Mouse (Mus musculus): ENCODE measurements around the gene Gm20388. TPM values are rescaled to one million over a fixed set of nuclear protein-coding genes. Genes with fewer than 3 reads are reported as not detected.

Gene Gm20388
- polyA plus RNA-seq, 1 experiment from 2014 or later = not detected

DNA sequence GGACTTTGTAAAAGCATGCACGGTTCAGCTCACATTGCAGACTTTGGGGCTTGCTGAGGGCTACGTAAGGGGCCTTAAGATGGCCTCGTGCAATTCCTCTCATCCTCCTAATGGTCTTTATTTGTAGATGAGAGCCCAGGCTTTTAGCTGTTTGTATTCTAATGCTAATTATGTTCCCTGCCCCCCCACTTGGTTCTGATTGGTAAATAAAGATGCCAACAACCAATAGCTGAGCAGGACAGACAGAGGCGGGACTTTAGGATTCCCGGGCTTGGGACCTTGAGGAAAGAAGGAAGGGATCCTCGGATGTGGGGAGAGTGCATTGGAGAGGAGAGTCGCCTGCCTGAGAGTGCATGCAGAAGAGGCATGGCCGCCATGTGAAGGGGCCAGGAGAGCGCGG lies 3849.3 kb downstream of the Gm20388 start:
- peak; percentile 73 for DNase-seq (ENCODE audit: low spot score)
- Histone ChIP-seq H3K4me1 (ENCODE audit: control insufficient read depth, insufficient read depth, low read length) (peaks cover 10% of the 10 kb centered on the region), H3K36me3 (ENCODE audit: control insufficient read depth, insufficient read depth, low read length) (no peaks in the 10 kb centered on the region), H3K9me3 (ENCODE audit: control insufficient read depth, low read length) (no peaks in the 10 kb centered on the region), H3K27ac (replicated peaks; ENCODE audit: low read depth, low read length) (no peak overlapping the region), H3K9ac (ENCODE audit: low read length) (no peak overlapping the region), H3K4me2 (ENCODE audit: low read depth, severe bottlenecking) (peak overlapping the region; percentile 22; the same call in 1 of the 2 replicates), H3K4me3 (ENCODE audit: low read depth, low read length) (0 out of 2 replicates have a peak overlapping the region, but pooled peaks have one; percentile 5), H3K27me3 (ENCODE audit: control insufficient read depth, insufficient read depth, low read length) (no peaks in the 10 kb centered on the region)
- WGBS = 6% methylated on average over 10 of the region's 10 CpGs
- ATAC-seq (ENCODE audit: insufficient number of reproducible peaks, low FRiP score, low TSS enrichment, low read depth) = no peak

DNA sequence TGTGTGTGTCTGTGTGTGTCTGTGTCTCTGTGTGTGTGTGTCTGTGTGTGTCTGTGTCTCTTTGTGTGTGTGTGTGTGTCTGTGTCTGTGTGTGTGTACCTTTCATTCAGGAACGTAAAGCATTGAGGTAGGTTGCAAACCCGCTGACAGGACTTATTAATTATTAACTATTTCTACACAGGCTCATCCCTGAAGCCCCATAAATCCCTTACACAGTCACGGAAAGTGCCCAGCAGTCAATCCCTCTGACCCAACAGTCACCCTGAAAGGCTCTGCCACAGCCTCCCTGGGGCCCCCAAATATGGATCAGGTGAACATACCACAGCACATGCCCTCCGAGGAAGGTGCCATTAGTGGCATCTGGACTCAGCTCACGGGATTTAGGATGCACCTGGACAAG lies 3849.9 kb downstream of the Gm20388 start:
- no peak overlapping the region for H3K4me3 ChIP-seq (ENCODE audit: low read depth, low read length)
- 53% methylated on average over 5 of the region's 5 CpGs for WGBS
- no peaks in the 10 kb centered on the region for H3K27me3 ChIP-seq (ENCODE audit: control insufficient read depth, insufficient read depth, low read length)
- H3K4me1 ChIP-seq (ENCODE audit: control insufficient read depth, insufficient read depth, low read length) = peaks cover 10% of the 10 kb centered on the region
- H3K36me3 ChIP-seq (ENCODE audit: control insufficient read depth, insufficient read depth, low read length) = no peaks in the 10 kb centered on the region
- H3K27ac ChIP-seq (replicated peaks; ENCODE audit: low read depth, low read length) = no peak overlapping the region
- no peak overlapping the region; the same call in 1 of the 2 replicates for H3K4me2 ChIP-seq (ENCODE audit: low read depth, severe bottlenecking)
- no peak for DNase-seq (ENCODE audit: low spot score)
- no peak for ATAC-seq (ENCODE audit: insufficient number of reproducible peaks, low FRiP score, low TSS enrichment, low read depth)
- no peak overlapping the region for H3K9ac ChIP-seq (ENCODE audit: low read length)
- no peaks in the 10 kb centered on the region for H3K9me3 ChIP-seq (ENCODE audit: control insufficient read depth, low read length)

GRCm38 (mm10) chr8:123761266-123761882 lies 3850.7 kb downstream of the Gm20388 start:
- no peaks in the 10 kb centered on the region for H3K36me3 ChIP-seq (ENCODE audit: control insufficient read depth, insufficient read depth, low read length)
- H3K27ac ChIP-seq (replicated peaks; ENCODE audit: low read depth, low read length) = no peak overlapping the region
- no peaks in the 10 kb centered on the region for H3K9me3 ChIP-seq (ENCODE audit: control insufficient read depth, low read length)
- peaks cover 10% of the 10 kb centered on the region for H3K4me1 ChIP-seq (ENCODE audit: control insufficient read depth, insufficient read depth, low read length)
- no peak overlapping the region for H3K4me2 ChIP-seq (ENCODE audit: low read depth, severe bottlenecking)
- no peak overlapping the region for H3K4me3 ChIP-seq (ENCODE audit: low read depth, low read length)
- DNase-seq (ENCODE audit: low spot score) (no peak), ATAC-seq (ENCODE audit: insufficient number of reproducible peaks, low FRiP score, low TSS enrichment, low read depth) (no peak)
- H3K27me3 ChIP-seq (ENCODE audit: control insufficient read depth, insufficient read depth, low read length) = no peaks in the 10 kb centered on the region
- WGBS = 41% methylated on average over 12 of the region's 12 CpGs
- peak overlapping the region; percentile 30; the same call in 1 of the 2 replicates for H3K9ac ChIP-seq (ENCODE audit: low read length)

DNA sequence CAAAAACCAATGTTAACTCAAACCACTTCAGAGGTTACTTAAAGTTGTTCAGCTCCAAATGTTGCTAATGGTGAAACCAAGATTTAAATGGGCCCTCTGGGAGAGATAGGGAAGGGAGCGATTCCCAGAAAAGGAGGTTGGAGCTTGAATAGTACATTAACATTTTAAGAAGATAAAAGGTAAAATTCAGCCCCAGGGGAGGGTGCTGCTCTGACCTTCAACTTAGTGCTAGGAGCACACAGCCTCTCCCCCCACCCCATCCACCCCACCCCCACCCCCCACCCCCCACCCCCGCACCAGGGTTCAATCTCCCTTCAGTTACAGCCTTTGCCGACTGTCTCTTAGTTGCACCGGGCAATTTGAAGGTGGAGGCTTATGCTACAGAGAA lies 3851.2 kb downstream of the Gm20388 start:
- Histone ChIP-seq H3K4me1 (ENCODE audit: control insufficient read depth, insufficient read depth, low read length) (peaks cover 10% of the 10 kb centered on the region), H3K9ac (ENCODE audit: low read length) (no peak overlapping the region), H3K36me3 (ENCODE audit: control insufficient read depth, insufficient read depth, low read length) (no peaks in the 10 kb centered on the region), H3K27me3 (ENCODE audit: control insufficient read depth, insufficient read depth, low read length) (no peaks in the 10 kb centered on the region), H3K4me2 (ENCODE audit: low read depth, severe bottlenecking) (no peak overlapping the region), H3K4me3 (ENCODE audit: low read depth, low read length) (no peak overlapping the region), H3K27ac (replicated peaks; ENCODE audit: low read depth, low read length) (no peak overlapping the region), H3K9me3 (ENCODE audit: control insufficient read depth, low read length) (no peaks in the 10 kb centered on the region)
- DNase-seq (ENCODE audit: low spot score) (no peak), ATAC-seq (ENCODE audit: insufficient number of reproducible peaks, low FRiP score, low TSS enrichment, low read depth) (no peak)
- WGBS = 25% methylated on average over 4 of the region's 4 CpGs

GRCm38 (mm10) chr8:123763355-123763754 lies 3852.7 kb downstream of the Gm20388 start:
- H3K4me3 ChIP-seq (ENCODE audit: low read depth, low read length) = no peak overlapping the region
- ATAC-seq (ENCODE audit: insufficient number of reproducible peaks, low FRiP score, low TSS enrichment, low read depth) (no peak), DNase-seq (ENCODE audit: low spot score) (no peak)
- H3K36me3 ChIP-seq (ENCODE audit: control insufficient read depth, insufficient read depth, low read length) = no peaks in the 10 kb centered on the region
- H3K27ac ChIP-seq (replicated peaks; ENCODE audit: low read depth, low read length) = no peak overlapping the region
- H3K4me2 ChIP-seq (ENCODE audit: low read depth, severe bottlenecking) = no peak overlapping the region
- H3K9me3 ChIP-seq (ENCODE audit: control insufficient read depth, low read length) = no peaks in the 10 kb centered on the region
- H3K4me1 ChIP-seq (ENCODE audit: control insufficient read depth, insufficient read depth, low read length) = peaks cover 10% of the 10 kb centered on the region
- 70% methylated on average over 7 of the region's 7 CpGs for WGBS
- H3K27me3 ChIP-seq (ENCODE audit: control insufficient read depth, insufficient read depth, low read length) = no peaks in the 10 kb centered on the region
- H3K9ac ChIP-seq (ENCODE audit: low read length) = no peak overlapping the region

- no peaks in the 10 kb centered on the region for H3K9me3 ChIP-seq (ENCODE audit: control insufficient read depth, low read length)
- WGBS = 37% methylated on average over 4 of the region's 4 CpGs
- H3K27me3 ChIP-seq (ENCODE audit: control insufficient read depth, insufficient read depth, low read length) = no peaks in the 10 kb centered on the region
- H3K36me3 ChIP-seq (ENCODE audit: control insufficient read depth, insufficient read depth, low read length) = no peaks in the 10 kb centered on the region
- ATAC-seq (ENCODE audit: insufficient number of reproducible peaks, low FRiP score, low TSS enrichment, low read depth) (no peak), DNase-seq (ENCODE audit: low spot score) (no peak)
- H3K4me2 ChIP-seq (ENCODE audit: low read depth, severe bottlenecking) = no peak overlapping the region
- H3K4me1 ChIP-seq (ENCODE audit: control insufficient read depth, insufficient read depth, low read length) = peaks cover 10% of the 10 kb centered on the region
- no peak overlapping the region for H3K9ac ChIP-seq (ENCODE audit: low read length)
- no peak overlapping the region for H3K27ac ChIP-seq (replicated peaks; ENCODE audit: low read depth, low read length)
- no peak overlapping the region for H3K4me3 ChIP-seq (ENCODE audit: low read depth, low read length)
Measured at GRCm38 (mm10) chr8:123764671-123765070, 3854.0 kb downstream of the Gm20388 start.

DNA sequence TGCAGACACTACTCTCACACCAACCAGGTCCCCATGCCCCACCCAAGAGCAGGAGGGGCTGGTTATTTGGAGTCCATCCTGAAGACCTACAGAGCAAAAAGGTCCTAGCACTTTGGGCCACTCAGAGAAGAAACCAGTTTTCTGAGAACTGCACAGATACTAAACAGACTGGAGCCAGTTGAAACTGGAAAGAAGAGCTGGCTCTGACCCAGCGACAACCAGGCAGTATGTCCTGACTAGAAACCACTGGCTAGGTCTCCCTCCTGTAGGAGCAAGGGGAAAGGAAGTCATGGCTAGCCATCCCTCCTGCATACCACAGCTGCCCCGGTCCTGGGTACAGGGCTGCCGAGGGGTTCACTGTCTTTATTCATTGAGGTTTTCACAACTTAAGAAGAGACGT lies 3855.9 kb downstream of the Gm20388 start:
- Histone ChIP-seq H3K27ac (replicated peaks; ENCODE audit: low read depth, low read length) (no peak overlapping the region), H3K36me3 (ENCODE audit: control insufficient read depth, insufficient read depth, low read length) (no peaks in the 10 kb centered on the region), H3K4me2 (ENCODE audit: low read depth, severe bottlenecking) (no peak overlapping the region), H3K4me3 (ENCODE audit: low read depth, low read length) (no peak overlapping the region), H3K9me3 (ENCODE audit: control insufficient read depth, low read length) (no peaks in the 10 kb centered on the region), H3K4me1 (ENCODE audit: control insufficient read depth, insufficient read depth, low read length) (peaks cover under 1% of the 10 kb centered on the region), H3K27me3 (ENCODE audit: control insufficient read depth, insufficient read depth, low read length) (no peaks in the 10 kb centered on the region), H3K9ac (ENCODE audit: low read length) (no peak overlapping the region)
- WGBS = 78% methylated on average over 4 of the region's 4 CpGs
- no peak for DNase-seq (ENCODE audit: low spot score)
- ATAC-seq (ENCODE audit: insufficient number of reproducible peaks, low FRiP score, low TSS enrichment, low read depth) = no peak

- no peak for ATAC-seq (ENCODE audit: insufficient number of reproducible peaks, low FRiP score, low TSS enrichment, low read depth)
- DNase-seq (ENCODE audit: low spot score) = no peak
- Histone ChIP-seq H3K9me3 (ENCODE audit: control insufficient read depth, low read length) (no peaks in the 10 kb centered on the region), H3K4me1 (ENCODE audit: control insufficient read depth, insufficient read depth, low read length) (no peaks in the 10 kb centered on the region), H3K36me3 (ENCODE audit: control insufficient read depth, insufficient read depth, low read length) (no peaks in the 10 kb centered on the region), H3K4me3 (ENCODE audit: low read depth, low read length) (no peak overlapping the region), H3K27ac (replicated peaks; ENCODE audit: low read depth, low read length) (no peak overlapping the region), H3K27me3 (ENCODE audit: control insufficient read depth, insufficient read depth, low read length) (no peaks in the 10 kb centered on the region), H3K4me2 (ENCODE audit: low read depth, severe bottlenecking) (no peak overlapping the region), H3K9ac (ENCODE audit: low read length) (no peak overlapping the region)
- WGBS = 76% methylated on average over 8 of the region's 8 CpGs
Measured at GRCm38 (mm10) chr8:123767874-123768273, 3857.2 kb downstream of the Gm20388 start.
